11 mouse cellular contexts compared by ENCODE assay signal in the genomic region with DNA sequence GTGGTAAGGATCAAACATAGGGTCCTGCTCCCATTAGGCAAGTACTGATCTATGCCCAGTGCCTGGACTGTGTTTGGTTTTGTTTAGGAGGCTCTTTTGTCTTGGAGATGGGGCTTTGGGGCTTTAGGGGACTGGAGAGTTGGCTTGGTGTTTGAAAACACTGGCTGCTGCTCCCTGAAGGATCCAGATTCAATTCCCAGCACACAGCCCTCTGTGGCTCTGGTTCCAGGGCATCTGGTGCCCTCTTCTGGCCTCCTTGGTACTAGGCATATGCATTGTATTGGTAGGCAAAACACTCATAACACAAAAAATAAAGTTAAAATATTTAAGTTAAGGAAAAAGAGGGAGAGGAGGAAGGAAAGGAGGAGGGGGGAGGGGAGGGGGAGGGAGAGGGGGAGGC. TPM values are rescaled to one million over a fixed set of nuclear protein-coding genes. Genes with fewer than 3 reads are reported as not detected.
DNase-seq lines count a peak whose midpoint lies in the region; ATAC-seq and TF ChIP-seq lines count a peak whose summit lies in the region.
"Had no signal": no experiment of that assay in that cellular context is flagged by ENCODE, and none has a peak within 500 bp of the region (broad histone marks: within the 10 kb centered on the region; RNA-seq: fewer than 3 reads in every experiment).

No protein-coding gene starts in this region.

- intact Hi-C loops in gastrocnemius, adult 2 months (cut with DNase I): no loop called here
- intact Hi-C loops in gastrocnemius, postnatal 36 days (cut with DNase I): no loop called here

- peak; percentile 12; the same call in 1 of the 2 replicates for TF ChIP-seq CTCF in gastrocnemius, adult 2 months (IDR thresholded peaks at IDR 0.05)

- H3K4me3 ChIP-seq in gastrocnemius, adult 2 months: no peak overlapping the region
- H3K4me3 ChIP-seq: embryonic facial prominence, embryonic 15.5 days had no signal

- no peak overlapping the region for H3K27ac ChIP-seq in gastrocnemius, adult 2 months
- H3K27ac ChIP-seq: embryonic facial prominence, embryonic 15.5 days had no signal

- peak; percentile 70 for ATAC-seq in megakaryocyte progenitor cell, adult 5-6 weeks (replicated peaks; ENCODE audit: poor library complexity)

- DNase-seq in gastrocnemius, adult 2 months: no peak
- no peak for DNase-seq in gastrocnemius, postnatal 36 days
- peak; percentile 22 for DNase-seq in lung, postnatal 36 days
- DNase-seq in lung, postnatal 10 days: no peak
- DNase-seq in ZHBTc4 (ENCODE audit: low read depth, low spot score) (peak; percentile 78), MN1 (ENCODE audit: low spot score) (no peak)
- no peak for DNase-seq in right cerebral cortex, postnatal 25 days
- DNase-seq: cerebellum, adult 18-20 months had no signal

RNA-seq across cellular contexts. Expression of a gene that starts 29.6 kb away (rescaled TPM):
- 10 to 100 TPM; 11.5 to 14.8 TPM for total RNA-seq in gastrocnemius, adult 2 months (2021)
- 10 to 100 TPM in 1 of 2 experiments, 1 to 10 TPM in 1; 10.0 to 12.0 TPM for total RNA-seq in gastrocnemius, postnatal 36 days (2021)
- total RNA-seq in megakaryocyte progenitor cell, adult 5-6 weeks (2015): 24.3 and 25.0 TPM in 2 replicates
- 21.5 and 25.4 TPM in 2 replicates for total RNA-seq in megakaryocyte progenitor cell, adult 5-6 weeks (2017)

RNA-seq across cellular contexts. Expression of a gene that starts 40.3 kb away (rescaled TPM):
- total RNA-seq in gastrocnemius, adult 2 months (2021): 1 to 10 TPM in 1 of 2 experiments, under 1 TPM in 1; 0.77 to 2.0 TPM
- total RNA-seq in gastrocnemius, postnatal 36 days (2021): under 1 TPM; 0.48 to 0.67 TPM
- not detected in 2 replicates for total RNA-seq in megakaryocyte progenitor cell, adult 5-6 weeks (2015)
- total RNA-seq in megakaryocyte progenitor cell, adult 5-6 weeks (2017): 0.98 and 2.0 TPM in 2 replicates
- total RNA-seq: monocyte, adult 5-6 weeks had no signal

RNA-seq across cellular contexts. Expression of a gene that starts 40.4 kb away (rescaled TPM):
- total RNA-seq in gastrocnemius, adult 2 months (2021): 10 to 100 TPM; 75.1 to 80.9 TPM
- total RNA-seq in gastrocnemius, postnatal 36 days (2021): 10 to 100 TPM; 66.5 to 75.1 TPM
- total RNA-seq in megakaryocyte progenitor cell, adult 5-6 weeks (2015): 47.9 and 51.9 TPM in 2 replicates
- total RNA-seq in megakaryocyte progenitor cell, adult 5-6 weeks (2017): 49.1 and 57.9 TPM in 2 replicates

Comparison
In these comparisons a context has a peak if more than half of its experiments do, and no peak if none do; other contexts are left out.
1. DNase-seq: peak in lung, postnatal 36 days (single experiment) and ZHBTc4 (single experiment); none in gastrocnemius, adult 2 months (single experiment), gastrocnemius, postnatal 36 days (0 of 2), lung, postnatal 10 days (single experiment), right cerebral cortex, postnatal 25 days (single experiment) and MN1 (single experiment).